Mouse (Mus musculus): ENCODE measurements at regions not wholly inside any gene's neighbourhood (a gene's known extent, or its start where the extent isn't known, plus 50 kb on each side); places are given as distances from the start of the nearest gene placed in this dataset.

- DNase-seq = no peak
Measured at GRCm38 (mm10) chr4:66622650-66623394, 204.6 kb upstream of the Tlr4 start.

- DNase-seq = no peak
Measured at GRCm38 (mm10) chr4:66618811-66619440, 208.5 kb upstream of the Tlr4 start.

GRCm38 (mm10) chr4:66617743-66618736, 209.3 kb upstream of the Tlr4 start:
- no peak for DNase-seq

- DNase-seq = no peak
Measured at GRCm38 (mm10) chr4:66617101-66617500, 210.3 kb upstream of the Tlr4 start.

GRCm38 (mm10) chr4:66604849-66605248, 200.4 kb upstream of the Astn2 start:
- DNase-seq = no peak

- no peak for DNase-seq
Measured at GRCm38 (mm10) chr4:66598737-66599136, 194.3 kb upstream of the Astn2 start.

GRCm38 (mm10) chr4:66586647-66587046, 182.2 kb upstream of the Astn2 start:
- DNase-seq = no peak

- DNase-seq = no peak
Measured at GRCm38 (mm10) chr4:66586166-66586565, 181.8 kb upstream of the Astn2 start.

GRCm38 (mm10) chr4:66556936-66557335, 152.5 kb upstream of the Astn2 start:
- no peak for DNase-seq

- no peak for DNase-seq
Measured at GRCm38 (mm10) chr4:66550306-66551104, 146.1 kb upstream of the Astn2 start.

- DNase-seq = no peak
Measured at GRCm38 (mm10) chr4:66542833-66543436, 138.5 kb upstream of the Astn2 start.

- no peak for DNase-seq
Measured at GRCm38 (mm10) chr4:66524456-66524855, 120.0 kb upstream of the Astn2 start.

- no peak for DNase-seq
Measured at GRCm38 (mm10) chr4:66523886-66524245, 119.5 kb upstream of the Astn2 start.

- no peak for DNase-seq
Measured at GRCm38 (mm10) chr4:66523238-66523885, 119.0 kb upstream of the Astn2 start.

GRCm38 (mm10) chr4:66522097-66522809, 117.8 kb upstream of the Astn2 start:
- DNase-seq = no peak

- DNase-seq = no peak
Measured at GRCm38 (mm10) chr4:66520796-66521195, 116.4 kb upstream of the Astn2 start.

- no peak for DNase-seq
Measured at GRCm38 (mm10) chr4:66515815-66516214, 111.4 kb upstream of the Astn2 start.

GRCm38 (mm10) chr4:66483496-66483895, 79.1 kb upstream of the Astn2 start:
- DNase-seq = no peak

- DNase-seq = peak; percentile 1 to 20
Measured at GRCm38 (mm10) chr4:66482495-66483291, 78.3 kb upstream of the Astn2 start.

Data from kidney, adult 8-10 months (tissue).